Mouse (Mus musculus) kidney, postnatal 25 days (tissue): ENCODE results near the gene Tmem206.

Experiments used
- DNase-seq, 2 experiments: peaks; one replicate each; pipeline ENCODE4 v3.0.0; 2021; ENCODE audit warnings: mixed read lengths in 2 of 2

The Tmem206 gene

GRCm38 (mm10) chr1:191325726-191326232 lies at the start of gene Tmem206:
Gene Tmem206, plus strand, starts transcription at chr1:191325912.
- DNase-seq, result peak; percentile 94 to 96

GRCm38 (mm10) chr1:191276181-191276580 lies 49.5 kb upstream of the Tmem206 start:
- peak in 1 of 2 experiments; percentile 43 for DNase-seq

DNA sequence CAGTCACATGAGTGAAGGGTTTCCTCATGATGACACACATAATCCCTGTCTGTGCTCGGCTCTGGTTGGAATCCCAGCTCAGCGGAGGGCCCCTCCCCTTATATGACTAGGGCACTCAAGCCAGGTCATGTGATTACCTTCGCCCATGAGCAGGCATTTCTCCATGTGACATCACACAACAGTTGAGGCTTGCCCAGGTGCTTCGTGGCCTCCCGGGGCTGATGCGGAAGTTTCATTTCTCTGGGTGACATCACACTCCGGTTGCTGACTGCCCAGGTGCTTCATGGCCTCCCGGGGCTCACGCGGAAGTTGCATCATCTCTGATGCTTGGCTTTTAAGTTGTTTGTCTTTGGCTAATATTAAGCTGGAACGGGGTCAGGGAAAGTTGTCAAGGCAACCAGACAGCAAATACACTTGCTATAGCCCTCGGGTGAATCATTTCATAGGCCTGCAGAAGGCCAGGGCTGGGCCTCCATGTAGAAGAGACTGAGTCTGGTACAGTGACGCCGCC lies 48.1 kb upstream of the Tmem206 start:
- peak; percentile 60 to 85 for DNase-seq

GRCm38 (mm10) chr1:191278324-191278723 lies 47.4 kb upstream of the Tmem206 start:
- no peak for DNase-seq

GRCm38 (mm10) chr1:191281171-191281570 lies 44.5 kb upstream of the Tmem206 start:
- DNase-seq, result no peak

GRCm38 (mm10) chr1:191282319-191282718 lies 43.4 kb upstream of the Tmem206 start:
- no peak for DNase-seq

DNA sequence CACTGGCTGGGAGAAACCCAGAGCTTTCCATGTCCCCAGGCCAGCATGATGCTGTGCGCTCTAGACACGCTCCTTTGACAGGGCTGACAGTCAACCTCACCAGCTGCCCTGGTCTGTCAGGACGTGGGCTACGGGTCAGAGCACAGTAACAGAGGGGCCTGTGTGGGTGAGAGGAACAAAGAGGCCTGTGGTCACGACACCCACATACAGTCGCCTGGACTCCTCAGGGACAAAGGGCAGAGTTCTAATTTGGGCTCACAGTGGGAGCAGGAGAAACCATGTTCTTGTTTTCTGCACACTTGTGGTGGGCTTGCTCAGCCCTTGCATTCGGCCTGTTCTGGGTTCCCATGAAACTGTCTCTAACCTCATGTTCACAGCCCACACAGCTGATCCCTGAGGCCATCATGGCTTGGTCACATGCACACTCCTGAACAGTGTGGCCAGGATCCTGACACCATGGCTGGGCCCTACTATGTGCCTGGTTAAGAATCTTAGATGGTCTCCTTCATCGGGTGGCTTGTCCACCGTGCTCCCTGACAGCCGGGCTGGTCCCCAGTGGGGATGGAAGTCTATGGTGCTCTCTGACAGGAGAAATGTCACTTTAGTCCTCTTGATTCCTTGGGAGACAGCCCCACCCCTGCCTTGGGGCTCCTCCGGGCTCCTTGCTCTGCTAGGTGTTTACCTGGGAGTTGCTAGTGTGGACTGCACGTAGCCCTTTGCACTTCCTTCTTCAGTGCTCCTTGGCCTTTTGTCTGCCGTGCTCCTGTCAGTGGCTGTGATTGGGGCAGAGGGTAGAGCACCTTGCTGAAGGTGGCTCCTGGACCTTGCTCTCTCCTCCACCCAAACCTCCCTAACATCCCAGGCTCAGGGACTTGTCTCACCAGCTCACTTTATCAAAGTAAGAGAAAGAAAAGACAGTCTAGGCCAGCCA lies 42.3 kb upstream of the Tmem206 start:
- DNase-seq, result peak; percentile 17 to 62

GRCm38 (mm10) chr1:191284502-191284901 lies 41.2 kb upstream of the Tmem206 start:
- no peak for DNase-seq

DNA sequence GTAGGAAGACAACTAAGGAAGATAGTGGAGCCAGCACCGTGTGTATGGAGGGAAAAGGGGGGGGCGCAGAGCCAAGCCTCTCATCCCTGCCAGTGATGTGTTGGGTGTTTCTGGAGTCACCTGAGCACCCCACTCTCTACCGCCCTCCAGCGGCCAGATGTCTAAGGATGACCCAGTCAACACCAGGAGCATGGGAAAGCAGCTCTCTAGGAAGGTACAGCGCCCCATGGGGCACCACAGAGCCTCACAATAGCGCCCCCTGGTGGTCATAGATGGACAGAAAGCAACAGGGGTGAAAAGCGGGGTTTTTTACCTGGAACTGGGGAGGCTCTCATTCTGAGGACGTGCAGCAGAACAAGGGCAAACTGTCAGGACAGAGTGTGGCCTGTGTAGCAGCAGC lies 37.0 kb upstream of the Tmem206 start:
- DNase-seq, result peak; percentile 70 to 72

GRCm38 (mm10) chr1:191292348-191292747 lies 33.4 kb upstream of the Tmem206 start:
- DNase-seq, result peak; percentile 57 to 83

- DNase-seq, result no peak
Measured at GRCm38 (mm10) chr1:191293051-191293450, 32.7 kb upstream of the Tmem206 start.

DNA sequence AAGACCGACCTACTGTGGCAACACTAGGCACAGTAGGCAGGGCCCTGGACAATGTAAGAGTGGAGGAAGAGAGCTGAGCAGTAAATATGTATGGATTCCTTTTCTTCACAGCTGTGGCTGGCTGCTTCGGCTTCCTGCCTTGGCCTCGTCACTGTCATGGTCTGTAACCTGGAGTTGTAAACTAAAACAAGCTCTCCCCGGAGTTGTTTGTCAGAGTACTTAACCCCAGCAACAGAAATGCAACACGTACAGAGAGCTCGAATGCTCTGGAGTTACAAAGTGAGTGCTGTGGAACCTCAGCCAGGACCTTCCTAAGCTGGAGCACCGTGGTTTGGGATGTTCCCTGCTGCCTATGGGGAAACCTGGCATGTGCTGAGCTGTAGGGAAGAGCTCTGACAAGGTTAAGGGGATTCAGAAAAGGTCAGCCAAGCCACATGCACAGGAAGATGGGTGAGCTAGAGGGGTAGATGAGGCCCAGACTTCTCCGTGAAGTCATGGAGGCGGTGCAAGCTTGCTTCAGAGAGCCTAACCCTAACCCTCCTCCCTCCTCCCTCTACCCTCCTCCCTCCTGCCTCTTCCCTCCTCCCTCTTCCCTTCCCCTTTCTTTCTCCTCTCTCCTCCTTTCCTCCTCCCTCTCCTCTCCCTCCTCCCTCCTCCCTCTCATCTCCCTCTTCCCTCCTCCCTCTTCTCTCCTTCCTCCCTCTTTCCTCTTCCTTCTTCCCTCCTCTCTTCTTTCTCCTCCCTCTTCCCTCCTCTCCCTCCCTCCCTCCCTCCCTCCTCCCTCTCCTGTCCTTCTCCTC lies 31.5 kb upstream of the Tmem206 start:
- no peak for DNase-seq

- DNase-seq, result no peak
Measured at GRCm38 (mm10) chr1:191295784-191296183, 29.9 kb upstream of the Tmem206 start.

- DNase-seq, result peak; percentile 62 to 80
Measured at GRCm38 (mm10) chr1:191296445-191296844, 29.3 kb upstream of the Tmem206 start.

- peak in 1 of 2 experiments; percentile 21 for DNase-seq
Measured at GRCm38 (mm10) chr1:191298304-191298703, 27.4 kb upstream of the Tmem206 start.

DNA sequence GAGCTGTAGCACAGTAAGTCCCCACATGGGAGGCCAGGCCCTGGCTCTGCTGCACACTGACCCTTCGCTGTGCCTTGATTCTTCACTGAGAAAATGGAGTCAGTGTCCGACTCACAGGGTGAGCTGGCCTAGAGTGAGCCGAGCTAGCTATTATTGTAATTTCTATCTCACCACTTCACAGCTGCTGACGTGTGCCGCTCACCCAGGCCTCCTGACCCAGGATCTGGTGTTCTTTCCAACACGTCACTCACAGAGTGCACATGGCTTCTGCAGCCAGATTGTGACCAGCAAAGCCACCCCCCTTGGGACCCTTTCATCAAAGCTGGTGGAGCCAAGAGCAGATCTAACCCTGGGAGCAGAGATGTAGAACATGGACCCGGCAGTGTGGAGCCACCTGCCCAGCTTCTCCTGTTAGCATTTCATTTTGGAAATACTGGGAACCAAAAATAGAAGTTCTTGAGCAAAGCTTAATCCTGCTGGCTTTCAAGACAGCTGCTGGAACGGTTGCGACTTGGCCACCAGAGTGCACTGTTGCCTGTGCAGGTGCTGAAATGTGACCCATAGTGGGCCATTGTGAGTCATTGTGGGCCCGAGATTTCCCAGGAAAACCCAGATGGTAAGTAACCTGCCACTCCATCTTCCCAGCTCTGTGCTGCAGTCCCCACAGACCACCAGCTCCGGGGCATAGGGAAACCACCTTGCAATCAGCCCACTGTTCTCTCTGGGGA lies 26.3 kb upstream of the Tmem206 start:
- peak; percentile 60 to 62 for DNase-seq

GRCm38 (mm10) chr1:191301903-191302302 lies 23.8 kb upstream of the Tmem206 start:
- no peak for DNase-seq

- DNase-seq, result peak in 1 of 2 experiments; percentile 23
Measured at GRCm38 (mm10) chr1:191303736-191304135, 22.0 kb upstream of the Tmem206 start.

DNA sequence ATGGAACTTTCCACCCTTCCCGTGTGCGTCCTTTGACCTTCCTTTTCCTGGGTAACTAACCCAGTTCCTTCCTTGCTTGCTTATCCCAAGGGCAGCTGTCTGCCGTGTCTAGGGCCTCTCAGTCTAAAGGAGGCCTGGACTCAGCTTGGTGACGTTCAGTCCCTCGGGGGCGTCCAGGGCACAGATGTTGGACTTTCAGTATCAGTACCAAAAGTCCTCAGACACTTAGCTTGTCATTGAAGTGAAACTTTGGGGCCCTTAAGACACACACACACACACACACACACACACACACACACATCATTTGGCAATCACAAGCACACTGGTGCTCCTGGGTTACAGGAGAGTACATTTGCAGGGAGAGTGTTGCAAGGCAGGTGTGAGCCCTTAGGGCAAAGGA lies 21.5 kb upstream of the Tmem206 start:
- DNase-seq, result peak in 1 of 2 experiments; percentile 24

- no peak for DNase-seq
Measured at GRCm38 (mm10) chr1:191305610-191306009, 20.1 kb upstream of the Tmem206 start.

GRCm38 (mm10) chr1:191306316-191306715 lies 19.4 kb upstream of the Tmem206 start:
- peak in 1 of 2 experiments; percentile 55 for DNase-seq

GRCm38 (mm10) chr1:191307766-191308455 lies 17.8 kb upstream of the Tmem206 start:
- DNase-seq, result peak in 1 of 2 experiments; percentile 32
